Mouse (Mus musculus) erythroblast, embryonic 14.5 days (primary cell): ENCODE data around the gene Tnni3. TPM values are rescaled to one million over a fixed set of nuclear protein-coding genes. Genes with fewer than 3 reads are reported as not detected.
A peak's percentile ranks its signal among the peaks of the same experiment; 100 is the strongest.

ENCODE experiments used
- H3K27me3 ChIP-seq: 2 replicates; pipeline ENCODE4 v1.6.1; 2012; ENCODE audit warnings: inconsistent platforms; ENCODE audit not compliant: control insufficient read depth
- H3K36me3 ChIP-seq: 2 replicates; pipeline ENCODE4 v1.6.1; 2012; ENCODE audit warnings: mild to moderate bottlenecking, inconsistent platforms; ENCODE audit not compliant: control insufficient read depth
- H3K4me1 ChIP-seq: 2 replicates; pipeline ENCODE4 v1.6.1; 2012; ENCODE audit warnings: inconsistent platforms; ENCODE audit not compliant: control insufficient read depth
- H3K4me3 ChIP-seq: replicated peaks from 2 replicates; pipeline ENCODE3; 2012; ENCODE audit warnings: moderate library complexity, mild to moderate bottlenecking, inconsistent platforms
- H3K9me3 ChIP-seq: 2 replicates; pipeline ENCODE4 v1.6.1; 2012; ENCODE audit warnings: low read length, inconsistent platforms, mixed read lengths; ENCODE audit not compliant: control insufficient read depth
- GATA1 ChIP-seq: IDR thresholded peaks from 2 replicates; pipeline ENCODE4 v1.6.1; 2012; ENCODE audit warnings: low read length, inconsistent platforms, mixed read lengths
- TAL1 ChIP-seq: IDR thresholded peaks from 3 replicates; pipeline ENCODE4 v1.6.1; 2012; ENCODE audit warnings: low read length, inconsistent platforms, mixed read lengths
- polyA plus RNA-seq: library from polyadenylated mRNA; stranded (reverse); fragments of >175 nt; gene quantifications from 2 replicates; pipeline ENCODE4 v1.2.3, GENCODE M21; 2012

Tnni3 gene
- polyA plus RNA-seq, 1 experiment, result not detected

GRCm38 (mm10) chr7:4511489-4512224 is 12.4 kb downstream of the Tnni3 start:
- H3K9me3 ChIP-seq, result no peaks in the 10 kb centered on the region
- H3K4me3 ChIP-seq, result no peak overlapping the region
- H3K36me3 ChIP-seq, result no peaks in the 10 kb centered on the region
- TF ChIP-seq TAL1 (no peak), GATA1 (no peak)
- H3K4me1 ChIP-seq, result peaks cover 26% of the 10 kb centered on the region
- no peaks in the 10 kb centered on the region for H3K27me3 ChIP-seq

DNA sequence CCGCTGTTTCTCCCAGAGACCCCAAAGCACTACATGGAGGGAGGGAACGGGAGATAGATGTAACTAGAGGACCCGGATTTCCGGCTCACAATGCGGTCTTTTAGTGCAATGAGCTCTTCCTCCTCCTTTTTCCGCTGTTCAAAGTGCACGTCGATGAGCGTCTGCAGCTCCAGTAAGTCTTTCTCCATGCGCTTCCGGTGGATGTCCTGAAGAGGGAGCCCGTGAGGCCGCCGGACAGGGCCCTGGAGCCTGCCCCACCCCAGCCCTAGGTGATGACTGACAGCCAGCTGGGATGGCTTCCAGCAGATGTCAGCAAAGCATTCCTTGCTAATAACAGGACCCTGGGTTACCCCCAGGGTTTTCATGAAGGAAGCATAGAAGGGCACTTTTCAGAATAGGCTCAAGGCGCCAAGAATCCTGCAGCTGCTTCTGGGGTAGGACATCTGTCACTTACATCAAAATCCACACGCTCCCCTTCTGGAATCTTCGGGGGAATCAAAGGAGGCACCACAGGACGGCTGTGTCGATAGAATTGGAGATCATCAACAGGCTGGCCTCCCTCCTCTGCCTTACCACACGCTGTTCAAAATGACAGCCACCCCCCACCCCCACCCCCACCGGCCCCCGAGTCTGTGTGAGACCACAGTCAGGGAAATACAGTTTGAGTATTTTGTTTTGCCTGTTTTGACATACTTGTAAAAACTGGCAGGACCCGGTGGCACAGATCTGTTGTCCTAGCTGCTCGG is 14.0 kb downstream of the Tnni3 start:
- Histone ChIP-seq H3K36me3 (no peaks in the 10 kb centered on the region), H3K9me3 (no peaks in the 10 kb centered on the region), H3K27me3 (no peaks in the 10 kb centered on the region), H3K4me3 (peak overlapping the region; percentile 7), H3K4me1 (peaks cover 28% of the 10 kb centered on the region)
- TF ChIP-seq TAL1, result no peak
- no peak for TF ChIP-seq GATA1

DNA sequence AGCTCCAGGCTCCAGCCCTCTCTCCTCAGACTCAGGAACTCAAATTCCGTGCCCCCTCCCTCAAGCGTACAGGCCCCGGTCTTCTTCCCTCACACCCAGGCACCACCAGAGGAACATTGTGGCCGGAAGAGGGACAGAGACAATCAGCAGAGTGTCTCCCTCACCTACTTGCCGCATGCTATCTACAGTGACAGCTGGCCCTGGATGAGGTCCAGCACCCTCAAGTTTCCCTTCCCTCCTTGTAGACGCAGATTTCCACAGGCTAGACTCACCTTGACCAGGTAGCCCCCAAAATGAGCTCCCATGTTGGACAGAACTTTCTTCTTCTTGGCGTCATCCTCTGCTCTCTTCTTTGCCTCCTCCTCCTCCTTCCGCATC is 15.3 kb downstream of the Tnni3 start:
- Histone ChIP-seq H3K4me1 (peaks cover 41% of the 10 kb centered on the region), H3K9me3 (no peaks in the 10 kb centered on the region), H3K36me3 (no peaks in the 10 kb centered on the region), H3K4me3 (no peak overlapping the region), H3K27me3 (no peaks in the 10 kb centered on the region)
- TF ChIP-seq TAL1 (no peak), GATA1 (no peak)

- Histone ChIP-seq H3K27me3 (no peaks in the 10 kb centered on the region), H3K36me3 (no peaks in the 10 kb centered on the region), H3K4me3 (no peak overlapping the region), H3K4me1 (peaks cover 37% of the 10 kb centered on the region), H3K9me3 (no peaks in the 10 kb centered on the region)
- TF ChIP-seq TAL1 (no peak), GATA1 (no peak)
Observed at GRCm38 (mm10) chr7:4508062-4508738, 15.8 kb downstream of the Tnni3 start.

GRCm38 (mm10) chr7:4507220-4507619 is 16.8 kb downstream of the Tnni3 start:
- TF ChIP-seq TAL1, result no peak
- no peak for TF ChIP-seq GATA1
- H3K4me3 ChIP-seq, result no peak overlapping the region
- H3K27me3 ChIP-seq, result no peaks in the 10 kb centered on the region
- no peaks in the 10 kb centered on the region for H3K36me3 ChIP-seq
- H3K9me3 ChIP-seq, result no peaks in the 10 kb centered on the region
- peaks cover 44% of the 10 kb centered on the region for H3K4me1 ChIP-seq

- no peaks in the 10 kb centered on the region for H3K27me3 ChIP-seq
- no peaks in the 10 kb centered on the region for H3K36me3 ChIP-seq
- no peaks in the 10 kb centered on the region for H3K9me3 ChIP-seq
- H3K4me3 ChIP-seq, result no peak overlapping the region
- TF ChIP-seq TAL1 (no peak), GATA1 (no peak)
- H3K4me1 ChIP-seq, result peaks cover 58% of the 10 kb centered on the region
Observed at GRCm38 (mm10) chr7:4504646-4505435, 19.2 kb downstream of the Tnni3 start.

GRCm38 (mm10) chr7:4503858-4504257 is 20.2 kb downstream of the Tnni3 start:
- Histone ChIP-seq H3K9me3 (no peaks in the 10 kb centered on the region), H3K4me1 (peaks cover 62% of the 10 kb centered on the region), H3K36me3 (peaks cover 8% of the 10 kb centered on the region), H3K4me3 (no peak overlapping the region), H3K27me3 (no peaks in the 10 kb centered on the region)
- TF ChIP-seq GATA1 (no peak), TAL1 (no peak)

- TF ChIP-seq GATA1 (no peak), TAL1 (no peak)
- Histone ChIP-seq H3K27me3 (no peaks in the 10 kb centered on the region), H3K36me3 (peaks cover 15% of the 10 kb centered on the region), H3K9me3 (no peaks in the 10 kb centered on the region), H3K4me1 (peaks cover 70% of the 10 kb centered on the region), H3K4me3 (no peak overlapping the region)
Observed at GRCm38 (mm10) chr7:4503100-4503499, 20.9 kb downstream of the Tnni3 start.

DNA sequence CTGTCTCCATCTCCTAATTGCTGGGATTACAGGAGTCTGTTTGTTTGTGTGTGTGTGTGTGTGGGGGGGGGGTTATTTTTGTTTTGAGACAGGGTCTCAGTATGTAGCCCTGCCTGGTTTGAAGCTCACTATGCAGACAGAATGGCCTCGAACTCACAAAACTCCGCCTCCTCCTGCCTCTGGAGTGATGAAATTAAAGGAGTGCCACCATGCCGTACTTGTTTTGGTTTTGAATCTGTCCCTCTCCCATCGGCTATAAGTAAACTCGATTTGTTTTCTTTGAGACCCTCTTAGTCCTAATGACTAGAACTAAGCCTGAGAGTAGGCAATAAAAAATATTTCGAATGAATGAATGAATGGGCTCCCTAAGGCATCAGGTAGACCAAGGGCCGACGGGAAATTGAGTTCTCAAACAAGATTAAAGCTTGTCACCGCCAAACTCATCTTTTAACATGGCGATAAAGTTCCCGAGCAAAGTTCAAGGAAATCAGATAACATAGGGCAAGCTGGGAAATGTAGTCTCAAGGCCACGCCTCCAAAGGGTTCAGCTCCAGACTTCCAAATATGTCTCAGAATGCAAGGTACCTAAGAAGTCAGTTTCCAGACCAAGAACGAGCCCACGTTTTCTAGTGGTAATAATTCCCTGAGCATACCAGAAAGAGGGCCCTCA is 21.5 kb downstream of the Tnni3 start:
- peaks cover 20% of the 10 kb centered on the region for H3K36me3 ChIP-seq
- TF ChIP-seq GATA1, result peak; percentile 91
- TF ChIP-seq TAL1, result no peak
- H3K27me3 ChIP-seq, result no peaks in the 10 kb centered on the region
- peak overlapping the region; percentile 90 for H3K4me3 ChIP-seq
- peaks cover 71% of the 10 kb centered on the region for H3K4me1 ChIP-seq
- H3K9me3 ChIP-seq, result no peaks in the 10 kb centered on the region
